Mouse (Mus musculus) midbrain, postnatal 0 days (tissue): ENCODE measurements around the gene Hist3h2a. TPM values are rescaled to one million over a fixed set of nuclear protein-coding genes. Genes with fewer than 3 reads are reported as not detected.

Experiments used
- ATAC-seq: fragments of 200-750 bp; cut with Nextera tagmentation; 2 replicates; pipeline ENCODE4 v1.8.0; 2017; ENCODE audit warnings: moderate number of reproducible peaks, mild to moderate bottlenecking, moderate TSS enrichment, moderate library complexity; ENCODE audit not compliant: low FRiP score
- DNase-seq: peaks from one replicate; pipeline ENCODE4 v3.0.0-alpha.2; 2015; ENCODE audit warnings: low spot score
- H3K27ac ChIP-seq: fragments of 300-500 bp; sonication (generic); 2 replicates; pipeline ENCODE4 v1.5.1; 2014; ENCODE audit warnings: low read depth, mild to moderate bottlenecking, low read length, mixed read lengths
- H3K27me3 ChIP-seq: fragments of 300-500 bp; sonication (generic); 2 replicates; pipeline ENCODE4 v1.6.1; 2014; ENCODE audit warnings: low read length, control low read depth, mixed read lengths; ENCODE audit not compliant: insufficient read depth
- H3K36me3 ChIP-seq: fragments of 300-500 bp; sonication (generic); 2 replicates; pipeline ENCODE4 v1.6.1; 2014; ENCODE audit warnings: low read length, control low read depth, mixed read lengths; ENCODE audit not compliant: insufficient read depth
- H3K4me1 ChIP-seq: fragments of 300-500 bp; sonication (generic); 2 replicates; pipeline ENCODE4 v1.6.1; 2014; ENCODE audit warnings: mild to moderate bottlenecking, control low read depth, antibody characterized with exemption, low read length, mixed read lengths; ENCODE audit not compliant: insufficient read depth
- H3K4me2 ChIP-seq: fragments of 300-500 bp; sonication (generic); 2 replicates; pipeline ENCODE4 v1.6.1; 2014; ENCODE audit warnings: low read depth, mild to moderate bottlenecking, low read length, mixed read lengths; ENCODE audit not compliant: poor library complexity, severe bottlenecking
- H3K4me3 ChIP-seq: fragments of 300-500 bp; sonication (generic); 2 replicates; pipeline ENCODE4 v1.5.1; 2014; ENCODE audit warnings: low read depth, mild to moderate bottlenecking, low read length, moderate library complexity
- H3K9ac ChIP-seq: fragments of 300-500 bp; sonication (generic); replicated peaks from 2 replicates; pipeline ENCODE4 v1.6.1; 2014; ENCODE audit warnings: mild to moderate bottlenecking, low read length, moderate library complexity, mixed read lengths; ENCODE audit not compliant: poor library complexity, severe bottlenecking
- H3K9me3 ChIP-seq: fragments of 300-500 bp; sonication (generic); 2 replicates; pipeline ENCODE4 v1.6.1; 2016; ENCODE audit warnings: low read length, control low read depth
- CTCF ChIP-seq: IDR thresholded peaks from 2 replicates; pipeline ENCODE4 v1.5.1; 2016; ENCODE audit warnings: antibody characterized with exemption, mild to moderate bottlenecking
- WGBS: fragments of 180-500 bp; shearing (Covaris S2); extraction: QIAGEN DNeasy Blood & Tissue Kit; methylation state at CpG from one replicate; pipeline ENCODE4 v1.1.7; 2014; 5-methylcytosine and 5-hydroxymethylcytosine counted together
- polyA plus RNA-seq: library from polyadenylated mRNA; unstranded; fragments of >200 nt; fragmentation: Nextera tagmentation; extraction: Ambion mirVana; gene quantifications from 2 replicates; pipeline ENCODE4 v1.2.1, GENCODE M21; 2015
- total RNA-seq: library from RNA; depleted of rRNA; stranded (reverse); fragments of >200 nt; gene quantifications from 2 replicates; pipeline ENCODE4 v1.2.3, GENCODE M21; 2014

Gene Hist3h2a
- total and polyA plus RNA-seq, 2 experiments from 2014 or later, result 42.0 to 242 TPM

GRCm38 (mm10) chr11:58981541-58982447, 27.3 kb downstream of the Hist3h2a start:
- 67% methylated on average over 14 of the region's 14 CpGs for WGBS
- ATAC-seq, result no peak
- no peak overlapping the region for H3K9ac ChIP-seq

GRCm38 (mm10) chr11:58982471-58983097, 28.1 kb downstream of the Hist3h2a start:
- peaks cover 18% of the 10 kb centered on the region for H3K4me1 ChIP-seq
- H3K4me3 ChIP-seq, result no peak overlapping the region
- peaks cover 42% of the 10 kb centered on the region for H3K36me3 ChIP-seq
- no peak overlapping the region for H3K4me2 ChIP-seq
- no peaks in the 10 kb centered on the region for H3K27me3 ChIP-seq
- H3K9me3 ChIP-seq, result no peaks in the 10 kb centered on the region
- no peak overlapping the region for H3K9ac ChIP-seq
- H3K27ac ChIP-seq, result no peak overlapping the region
- DNase-seq, result no peak
- whole genome bisulfite sequencing, result 89% methylated on average over 18 of the region's 18 CpGs
- no peak for TF ChIP-seq CTCF
- no peak for ATAC-seq

More at GRCm38 (mm10) chr11:58981541-58982447, 27.3 kb downstream of the Hist3h2a start:
- H3K9me3 ChIP-seq, result no peaks in the 10 kb centered on the region
- H3K4me1 ChIP-seq, result peaks cover 18% of the 10 kb centered on the region
- no peak overlapping the region for H3K4me2 ChIP-seq
- H3K27me3 ChIP-seq, result no peaks in the 10 kb centered on the region
- peak; percentile 80 for DNase-seq
- TF ChIP-seq CTCF, result peak; percentile 66
- H3K27ac ChIP-seq, result no peak overlapping the region
- H3K4me3 ChIP-seq, result no peak overlapping the region
- H3K36me3 ChIP-seq, result peaks cover 34% of the 10 kb centered on the region

GRCm38 (mm10) chr11:58983691-58984341, 29.3 kb downstream of the Hist3h2a start:
- no peak overlapping the region for H3K9ac ChIP-seq
- no peak overlapping the region for H3K4me3 ChIP-seq
- no peaks in the 10 kb centered on the region for H3K27me3 ChIP-seq
- no peak overlapping the region for H3K27ac ChIP-seq
- H3K4me1 ChIP-seq, result peaks cover 18% of the 10 kb centered on the region
- DNase-seq (no peak), ATAC-seq (no peak)
- WGBS, result 89% methylated on average over 6 of the region's 6 CpGs
- H3K4me2 ChIP-seq, result no peak overlapping the region
- H3K36me3 ChIP-seq, result peaks cover 50% of the 10 kb centered on the region
- TF ChIP-seq CTCF, result no peak
- no peaks in the 10 kb centered on the region for H3K9me3 ChIP-seq

DNA sequence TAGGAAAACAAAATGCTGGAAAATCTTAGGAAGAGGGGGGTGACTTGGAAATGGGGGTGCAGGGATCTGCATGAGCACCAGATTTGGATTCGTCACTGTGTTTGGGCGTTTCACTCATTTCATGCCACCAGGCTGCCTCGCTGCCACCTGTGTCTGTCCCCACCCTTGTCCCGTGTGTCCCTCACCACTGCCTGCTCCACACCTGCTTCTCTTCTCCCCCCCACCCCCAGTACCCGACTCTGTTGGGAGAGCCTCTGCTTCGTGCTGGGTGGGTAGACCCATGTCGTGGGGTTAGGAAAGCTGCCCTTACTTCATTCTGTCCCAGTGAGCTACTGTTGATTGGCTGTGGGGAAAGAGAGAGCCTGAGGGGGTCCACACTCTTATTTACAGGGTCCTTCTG, 30.2 kb downstream of the Hist3h2a start:
- Histone ChIP-seq H3K4me3 (no peak overlapping the region), H3K9me3 (no peaks in the 10 kb centered on the region), H3K4me1 (peaks cover 9% of the 10 kb centered on the region), H3K27ac (no peak overlapping the region), H3K9ac (no peak overlapping the region), H3K36me3 (peaks cover 58% of the 10 kb centered on the region), H3K4me2 (no peak overlapping the region), H3K27me3 (no peaks in the 10 kb centered on the region)
- no peak for TF ChIP-seq CTCF
- WGBS, result 98% methylated on average over 6 of the region's 7 CpGs
- ATAC-seq (no peak), DNase-seq (no peak)

GRCm38 (mm10) chr11:58985299-58985917, 30.9 kb downstream of the Hist3h2a start:
- no peak overlapping the region for H3K4me2 ChIP-seq
- H3K27ac ChIP-seq, result no peak overlapping the region
- no peaks in the 10 kb centered on the region for H3K9me3 ChIP-seq
- no peak overlapping the region for H3K4me3 ChIP-seq
- H3K27me3 ChIP-seq, result no peaks in the 10 kb centered on the region
- no peak for TF ChIP-seq CTCF
- H3K36me3 ChIP-seq, result peaks cover 58% of the 10 kb centered on the region
- 0 out of 2 replicates have a peak, but pooled peaks cover 3% of the 10 kb centered on the region for H3K4me1 ChIP-seq
- 93% methylated on average over 3 of the region's 3 CpGs for WGBS
- DNase-seq, result no peak
- H3K9ac ChIP-seq, result no peak overlapping the region
- no peak for ATAC-seq
